Mouse (Mus musculus): ENCODE measurements around the gene Cep63. TPM values are rescaled to one million over a fixed set of nuclear protein-coding genes. Genes with fewer than 3 reads are reported as not detected.

The Cep63 gene
- polyA plus RNA-seq, 1 experiment from 2014 or later, result 45.8 TPM

GRCm38 (mm10) chr9:102649917-102650527 is 23.7 kb upstream of the Cep63 start:
- no peak overlapping the region for H3K4me3 ChIP-seq (ENCODE audit: low read depth, low read length)
- H3K9ac ChIP-seq (ENCODE audit: low read length), result no peak overlapping the region
- H3K4me1 ChIP-seq (ENCODE audit: control insufficient read depth, insufficient read depth, low read length), result peaks cover 11% of the 10 kb centered on the region; the same call in 1 of the 2 replicates
- no peaks in the 10 kb centered on the region for H3K27me3 ChIP-seq (ENCODE audit: control insufficient read depth, insufficient read depth, low read length)
- DNase-seq (ENCODE audit: low spot score), result peak; percentile 53
- H3K9me3 ChIP-seq (ENCODE audit: control insufficient read depth, low read length), result no peaks in the 10 kb centered on the region
- H3K27ac ChIP-seq (replicated peaks; ENCODE audit: low read depth, low read length), result no peak overlapping the region
- 50% methylated on average over 17 of the region's 17 CpGs for WGBS
- peak; percentile 73; the same call in 1 of the 2 replicates for ATAC-seq (ENCODE audit: insufficient number of reproducible peaks, low FRiP score, low TSS enrichment, low read depth)
- no peaks in the 10 kb centered on the region for H3K36me3 ChIP-seq (ENCODE audit: control insufficient read depth, insufficient read depth, low read length)
- no peak overlapping the region; the same call in 1 of the 2 replicates for H3K4me2 ChIP-seq (ENCODE audit: low read depth, severe bottlenecking)

GRCm38 (mm10) chr9:102647010-102647409 is 20.7 kb upstream of the Cep63 start:
- ATAC-seq (ENCODE audit: insufficient number of reproducible peaks, low FRiP score, low TSS enrichment, low read depth), result no peak
- 84% methylated on average over 6 of the region's 6 CpGs for WGBS
- H3K4me1 ChIP-seq (ENCODE audit: control insufficient read depth, insufficient read depth, low read length), result peaks cover 38% of the 10 kb centered on the region

GRCm38 (mm10) chr9:102645119-102645695 is 18.9 kb upstream of the Cep63 start:
- DNase-seq (ENCODE audit: low spot score), result no peak

More at GRCm38 (mm10) chr9:102647010-102647409, 20.7 kb upstream of the Cep63 start:
- DNase-seq (ENCODE audit: low spot score), result no peak
- Histone ChIP-seq H3K27me3 (ENCODE audit: control insufficient read depth, insufficient read depth, low read length) (no peaks in the 10 kb centered on the region), H3K9ac (ENCODE audit: low read length) (no peak overlapping the region), H3K27ac (replicated peaks; ENCODE audit: low read depth, low read length) (no peak overlapping the region), H3K36me3 (ENCODE audit: control insufficient read depth, insufficient read depth, low read length) (no peaks in the 10 kb centered on the region), H3K9me3 (ENCODE audit: control insufficient read depth, low read length) (no peaks in the 10 kb centered on the region), H3K4me3 (ENCODE audit: low read depth, low read length) (no peak overlapping the region), H3K4me2 (ENCODE audit: low read depth, severe bottlenecking) (no peak overlapping the region)

DNA sequence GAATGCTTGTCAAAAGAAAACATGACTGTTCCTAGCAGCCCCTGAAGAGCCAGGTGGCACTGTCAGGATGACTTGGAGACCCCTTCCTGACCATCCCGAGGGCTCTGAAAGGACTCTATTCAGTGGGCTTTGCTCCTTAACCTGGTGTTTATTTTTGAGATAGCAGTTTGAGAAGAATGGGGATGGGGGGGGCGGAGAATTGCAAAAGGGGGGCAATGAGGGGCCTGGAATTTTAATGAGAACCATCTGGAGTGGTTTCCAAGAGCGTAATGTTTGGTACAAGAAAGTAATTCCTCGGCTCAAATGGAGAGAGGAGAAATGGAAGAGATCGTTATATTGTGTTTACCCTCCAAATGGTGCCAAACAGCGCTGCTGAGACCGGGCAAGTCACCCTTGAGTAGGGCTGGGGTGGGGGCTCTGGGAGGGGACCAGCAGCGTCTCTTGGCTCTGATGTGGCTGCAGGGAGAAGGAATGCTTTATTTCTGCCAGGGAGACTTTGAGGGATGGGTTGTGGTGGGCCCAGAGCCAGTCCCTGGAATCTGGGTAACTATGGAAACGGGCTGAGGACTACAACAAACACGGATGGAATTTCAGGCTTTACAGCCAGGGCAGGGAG is 17.3 kb upstream of the Cep63 start:
- ATAC-seq (ENCODE audit: insufficient number of reproducible peaks, low FRiP score, low TSS enrichment, low read depth), result peak; percentile 83

More at GRCm38 (mm10) chr9:102645119-102645695, 18.9 kb upstream of the Cep63 start:
- Histone ChIP-seq H3K4me1 (ENCODE audit: control insufficient read depth, insufficient read depth, low read length) (peaks cover 33% of the 10 kb centered on the region), H3K9me3 (ENCODE audit: control insufficient read depth, low read length) (no peaks in the 10 kb centered on the region), H3K36me3 (ENCODE audit: control insufficient read depth, insufficient read depth, low read length) (no peaks in the 10 kb centered on the region), H3K4me3 (ENCODE audit: low read depth, low read length) (no peak overlapping the region), H3K27ac (replicated peaks; ENCODE audit: low read depth, low read length) (no peak overlapping the region), H3K4me2 (ENCODE audit: low read depth, severe bottlenecking) (no peak overlapping the region), H3K9ac (ENCODE audit: low read length) (no peak overlapping the region), H3K27me3 (ENCODE audit: control insufficient read depth, insufficient read depth, low read length) (no peaks in the 10 kb centered on the region)
- no peak for ATAC-seq (ENCODE audit: insufficient number of reproducible peaks, low FRiP score, low TSS enrichment, low read depth)
- 72% methylated on average over 3 of the region's 3 CpGs for WGBS

DNA sequence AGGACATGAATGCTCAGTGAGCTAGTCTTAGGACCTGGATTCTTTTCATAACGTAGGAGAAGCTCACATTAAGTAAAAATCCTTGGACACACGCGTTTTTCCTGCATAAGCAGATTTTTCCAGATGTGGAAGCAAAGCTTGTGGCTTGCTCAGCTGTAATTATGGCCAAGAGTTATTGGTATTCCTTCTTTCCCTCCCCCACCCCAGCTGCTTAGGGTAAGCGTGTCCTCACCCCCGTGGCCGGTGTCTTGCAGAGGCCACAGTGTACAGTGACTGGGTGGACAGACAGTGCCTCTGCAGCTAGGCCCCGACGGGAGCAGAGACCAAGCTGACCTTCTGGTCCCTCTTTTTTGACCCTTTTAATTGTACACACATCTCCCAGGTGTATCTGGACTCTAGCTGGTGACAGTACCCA is 16.7 kb upstream of the Cep63 start:
- no peak overlapping the region for H3K4me3 ChIP-seq (ENCODE audit: low read depth, low read length)
- peak overlapping the region; percentile 43 for H3K4me2 ChIP-seq (ENCODE audit: low read depth, severe bottlenecking)
- ATAC-seq (ENCODE audit: insufficient number of reproducible peaks, low FRiP score, low TSS enrichment, low read depth) (peak; percentile 50; the same call in 1 of the 2 replicates), DNase-seq (ENCODE audit: low spot score) (no peak)
- peak overlapping the region; percentile 97 for H3K27ac ChIP-seq (replicated peaks; ENCODE audit: low read depth, low read length)
- 14% methylated on average over 8 of the region's 8 CpGs for WGBS
- H3K9ac ChIP-seq (ENCODE audit: low read length), result peak overlapping the region; percentile 5
- no peaks in the 10 kb centered on the region for H3K27me3 ChIP-seq (ENCODE audit: control insufficient read depth, insufficient read depth, low read length)
- H3K36me3 ChIP-seq (ENCODE audit: control insufficient read depth, insufficient read depth, low read length), result no peaks in the 10 kb centered on the region
- peaks cover 33% of the 10 kb centered on the region for H3K4me1 ChIP-seq (ENCODE audit: control insufficient read depth, insufficient read depth, low read length)
- no peaks in the 10 kb centered on the region for H3K9me3 ChIP-seq (ENCODE audit: control insufficient read depth, low read length)

More for the DNA sequence above, 17.3 kb upstream of the Cep63 start:
- Histone ChIP-seq H3K4me3 (ENCODE audit: low read depth, low read length) (peak overlapping the region; percentile 12), H3K4me2 (ENCODE audit: low read depth, severe bottlenecking) (peak overlapping the region; percentile 43), H3K27ac (replicated peaks; ENCODE audit: low read depth, low read length) (peak overlapping the region; percentile 97), H3K9me3 (ENCODE audit: control insufficient read depth, low read length) (no peaks in the 10 kb centered on the region), H3K4me1 (ENCODE audit: control insufficient read depth, insufficient read depth, low read length) (peaks cover 33% of the 10 kb centered on the region), H3K27me3 (ENCODE audit: control insufficient read depth, insufficient read depth, low read length) (no peaks in the 10 kb centered on the region), H3K9ac (ENCODE audit: low read length) (peak overlapping the region; percentile 55), H3K36me3 (ENCODE audit: control insufficient read depth, insufficient read depth, low read length) (no peaks in the 10 kb centered on the region)
- under 1% methylated on average over 10 of the region's 10 CpGs for WGBS
- peak; percentile 83 for DNase-seq (ENCODE audit: low spot score)

DNA sequence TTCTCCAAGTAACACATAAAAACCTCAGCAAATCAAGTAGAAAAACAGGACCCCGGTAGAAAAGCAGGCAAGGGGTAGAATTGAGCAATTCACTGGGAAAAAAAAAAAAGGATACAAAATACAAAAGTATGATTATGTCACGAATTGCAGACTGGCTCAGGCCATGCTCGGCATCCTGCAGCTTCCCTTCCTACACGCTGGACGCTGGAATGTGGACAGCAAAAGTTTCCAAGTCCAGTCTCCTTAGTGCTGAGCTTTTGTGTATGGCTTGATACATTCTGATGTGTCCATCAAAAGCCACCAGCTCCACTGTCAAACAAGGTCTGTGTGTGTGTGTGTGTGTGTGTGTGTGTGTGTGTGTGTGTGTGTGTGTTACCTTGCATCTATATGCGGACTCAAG is 15.2 kb upstream of the Cep63 start:
- no peak overlapping the region for H3K4me2 ChIP-seq (ENCODE audit: low read depth, severe bottlenecking)
- no peaks in the 10 kb centered on the region for H3K9me3 ChIP-seq (ENCODE audit: control insufficient read depth, low read length)
- H3K4me3 ChIP-seq (ENCODE audit: low read depth, low read length), result no peak overlapping the region
- no peak for DNase-seq (ENCODE audit: low spot score)
- H3K4me1 ChIP-seq (ENCODE audit: control insufficient read depth, insufficient read depth, low read length), result peaks cover 33% of the 10 kb centered on the region
- H3K27me3 ChIP-seq (ENCODE audit: control insufficient read depth, insufficient read depth, low read length), result no peaks in the 10 kb centered on the region
- no peak overlapping the region for H3K27ac ChIP-seq (replicated peaks; ENCODE audit: low read depth, low read length)
- H3K9ac ChIP-seq (ENCODE audit: low read length), result no peak overlapping the region
- ATAC-seq (ENCODE audit: insufficient number of reproducible peaks, low FRiP score, low TSS enrichment, low read depth), result no peak
- WGBS, result 91% methylated on average over 6 of the region's 6 CpGs
- no peaks in the 10 kb centered on the region for H3K36me3 ChIP-seq (ENCODE audit: control insufficient read depth, insufficient read depth, low read length)

- no peak for ATAC-seq (ENCODE audit: insufficient number of reproducible peaks, low FRiP score, low TSS enrichment, low read depth)
- Histone ChIP-seq H3K9me3 (ENCODE audit: control insufficient read depth, low read length) (no peaks in the 10 kb centered on the region), H3K4me3 (ENCODE audit: low read depth, low read length) (no peak overlapping the region), H3K36me3 (ENCODE audit: control insufficient read depth, insufficient read depth, low read length) (no peaks in the 10 kb centered on the region), H3K4me1 (ENCODE audit: control insufficient read depth, insufficient read depth, low read length) (peaks cover 22% of the 10 kb centered on the region), H3K27me3 (ENCODE audit: control insufficient read depth, insufficient read depth, low read length) (no peaks in the 10 kb centered on the region), H3K4me2 (ENCODE audit: low read depth, severe bottlenecking) (no peak overlapping the region), H3K9ac (ENCODE audit: low read length) (no peak overlapping the region), H3K27ac (replicated peaks; ENCODE audit: low read depth, low read length) (no peak overlapping the region)
- 89% methylated on average over 8 of the region's 8 CpGs for WGBS
- DNase-seq (ENCODE audit: low spot score), result no peak
Observed at GRCm38 (mm10) chr9:102639510-102639909, 13.2 kb upstream of the Cep63 start.

GRCm38 (mm10) chr9:102638963-102639362 is 12.6 kb upstream of the Cep63 start:
- H3K4me3 ChIP-seq (ENCODE audit: low read depth, low read length), result no peak overlapping the region
- H3K4me2 ChIP-seq (ENCODE audit: low read depth, severe bottlenecking), result no peak overlapping the region
- no peaks in the 10 kb centered on the region for H3K27me3 ChIP-seq (ENCODE audit: control insufficient read depth, insufficient read depth, low read length)
- 0 out of 2 replicates have a peak, but pooled peaks cover 3% of the 10 kb centered on the region for H3K36me3 ChIP-seq (ENCODE audit: control insufficient read depth, insufficient read depth, low read length)
- no peak overlapping the region for H3K9ac ChIP-seq (ENCODE audit: low read length)
- DNase-seq (ENCODE audit: low spot score) (no peak), ATAC-seq (ENCODE audit: insufficient number of reproducible peaks, low FRiP score, low TSS enrichment, low read depth) (no peak)
- WGBS, result 70% methylated on average over 7 of the region's 7 CpGs
- H3K27ac ChIP-seq (replicated peaks; ENCODE audit: low read depth, low read length), result no peak overlapping the region
- H3K9me3 ChIP-seq (ENCODE audit: control insufficient read depth, low read length), result no peaks in the 10 kb centered on the region
- H3K4me1 ChIP-seq (ENCODE audit: control insufficient read depth, insufficient read depth, low read length), result peaks cover 18% of the 10 kb centered on the region

Measured in limb, embryonic 11.5 days (tissue).